Mouse (Mus musculus) thymus, adult 2 months (tissue): ENCODE measurements around the gene Rubcnl.

ENCODE experiments used
- CTCF ChIP-seq: fragments of 200-500 bp; IDR thresholded peaks from 2 replicates; pipeline ENCODE4 v1.5.1; 2012; ENCODE audit warnings: mild to moderate bottlenecking, control low read depth, low read length, moderate library complexity, borderline replicate concordance; ENCODE audit not compliant: control insufficient read depth, poor library complexity, insufficient read depth; ENCODE audit errors: extremely low read depth
- POLR2A ChIP-seq: fragments of 200-500 bp; IDR thresholded peaks from 2 replicates; pipeline ENCODE4 v1.6.1; 2012; ENCODE audit warnings: mild to moderate bottlenecking, low read length, control low read depth, moderate library complexity; ENCODE audit not compliant: control insufficient read depth, poor library complexity, insufficient read depth; ENCODE audit errors: extremely low read depth

GRCm38 (mm10) chr14:74989322-74989721, 26.5 kb upstream of the Rubcnl start:
- TF ChIP-seq CTCF (no peak), POLR2A (no peak)
